Mouse (Mus musculus) kidney, adult 8-10 months (tissue): ENCODE measurements around the gene Dapk3.
A peak's percentile ranks its signal among the peaks of the same experiment; 100 is the strongest.
"Not testable (repeated sequence)": the region's sequence is repeated elsewhere in the genome, so short reads cannot be mapped to it uniquely, and the experiment has no call there.

ENCODE experiments used
- DNase-seq, 2 experiments: peaks; one replicate each; pipeline ENCODE4 v3.0.0; 2022

Dapk3 gene

GRCm38 (mm10) chr10:81179451-81180342 lies 3.1 kb upstream of the Dapk3 start:
- no peak for DNase-seq

GRCm38 (mm10) chr10:81180946-81181345 lies 1.9 kb upstream of the Dapk3 start:
- DNase-seq = no peak

GRCm38 (mm10) chr10:81181860-81182259 lies 945 bp upstream of the Dapk3 start:
- not testable (repeated sequence) for DNase-seq

DNA sequence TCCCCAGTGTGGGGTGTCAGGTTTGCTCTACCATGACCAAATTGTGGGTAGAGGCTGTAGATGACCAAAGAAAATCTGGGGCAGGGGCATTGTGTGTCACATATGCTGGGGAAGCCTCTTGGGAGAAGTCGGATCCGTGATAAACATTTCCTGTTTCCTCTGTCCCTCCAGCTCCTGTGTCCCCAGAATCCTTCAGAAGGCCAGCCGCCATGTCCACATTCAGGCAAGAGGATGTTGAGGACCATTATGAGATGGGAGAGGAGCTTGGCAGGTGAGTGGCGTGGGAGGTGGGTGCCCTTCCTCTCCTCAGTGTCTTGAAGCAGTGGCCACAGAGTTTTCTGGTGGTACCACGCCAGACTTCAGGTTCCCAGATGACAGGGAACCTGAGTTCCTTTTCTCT lies 1.0 kb downstream of the Dapk3 start, which contains the start of gene 4930442H23Rik:
Gene 4930442H23Rik (minus strand): TSS at position 45 of the 400 bp plus-strand sequence.
- DNase-seq = no peak

DNA sequence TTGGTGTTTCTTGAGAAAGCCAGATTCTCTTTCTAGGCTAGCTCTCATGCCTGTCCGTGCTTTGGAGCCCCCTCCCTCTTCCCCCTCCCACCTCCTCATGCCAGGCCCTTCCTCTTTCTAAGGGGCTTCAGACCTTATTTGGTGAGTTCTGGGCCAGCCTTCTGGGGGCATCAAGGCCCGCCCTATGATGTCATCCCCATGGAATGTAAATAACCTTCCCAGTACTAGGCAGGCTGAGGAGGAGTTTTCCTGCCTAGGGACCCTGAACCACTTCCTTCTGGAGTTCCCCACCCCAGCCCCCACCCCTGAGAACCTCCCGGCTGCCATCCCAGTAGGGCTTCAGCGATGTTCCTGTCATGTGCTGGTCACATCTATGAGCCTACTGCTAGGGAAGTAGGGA lies 2.0 kb downstream of the Dapk3 start:
- no peak for DNase-seq

- DNase-seq = no peak
Observed at GRCm38 (mm10) chr10:81187161-81187560, 4.4 kb downstream of the Dapk3 start.

GRCm38 (mm10) chr10:81189821-81190220 lies 7.0 kb downstream of the Dapk3 start:
- DNase-seq = no peak

- DNase-seq = peak in 1 of 2 experiments; percentile 32
Observed at GRCm38 (mm10) chr10:81190236-81190911, 7.6 kb downstream of the Dapk3 start.

DNA sequence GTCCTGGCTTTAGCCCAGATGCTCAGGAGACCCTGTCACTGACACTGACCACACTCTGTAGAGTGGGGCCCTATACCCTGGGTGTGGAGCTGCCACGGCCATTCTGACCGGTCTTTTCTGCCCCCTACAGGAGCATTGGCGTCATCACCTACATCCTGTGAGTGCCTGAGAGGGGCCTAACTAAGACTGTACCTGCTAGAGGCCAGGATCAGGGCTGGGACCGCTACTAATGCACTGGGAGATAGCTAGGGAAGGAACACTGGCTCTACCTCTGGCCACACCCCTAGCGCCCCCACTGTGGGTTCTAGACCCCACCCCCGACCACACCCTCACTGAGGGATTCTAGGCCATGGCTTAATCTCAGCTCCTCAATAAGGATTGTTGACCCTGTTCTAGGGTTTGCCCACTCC lies 8.1 kb downstream of the Dapk3 start:
- DNase-seq = peak in 1 of 2 experiments; percentile 11

- DNase-seq = peak in 1 of 2 experiments; percentile 14
Observed at GRCm38 (mm10) chr10:81191342-81191982, 8.7 kb downstream of the Dapk3 start.

DNA sequence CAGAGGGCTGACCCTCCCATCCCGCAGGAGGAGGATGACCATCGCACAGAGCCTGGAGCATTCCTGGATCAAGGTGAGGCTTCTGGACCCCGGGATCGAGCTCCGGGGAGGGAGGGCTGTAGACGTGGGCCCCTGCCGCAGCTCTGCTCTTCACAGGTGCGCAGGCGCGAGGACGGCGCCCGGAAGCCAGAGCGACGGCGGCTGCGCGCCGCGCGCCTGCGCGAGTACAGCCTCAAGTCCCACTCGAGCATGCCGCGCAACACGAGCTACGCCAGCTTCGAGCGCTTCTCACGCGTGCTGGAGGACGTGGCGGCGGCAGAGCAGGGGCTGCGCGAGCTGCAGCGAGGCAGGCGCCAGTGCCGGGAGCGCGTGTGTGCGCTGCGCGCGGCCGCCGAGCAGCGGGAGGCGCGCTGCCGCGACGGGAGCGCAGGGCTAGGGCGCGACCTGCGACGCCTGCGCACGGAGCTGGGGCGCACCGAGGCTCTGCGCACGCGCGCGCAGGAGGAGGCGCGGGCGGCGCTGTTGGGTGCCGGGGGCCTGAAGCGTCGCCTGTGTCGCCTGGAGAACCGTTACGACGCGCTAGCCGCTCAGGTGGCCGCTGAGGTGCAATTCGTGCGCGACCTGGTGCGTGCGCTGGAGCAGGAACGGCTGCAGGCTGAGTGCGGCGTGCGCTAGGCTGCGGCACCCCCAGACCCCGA lies 9.6 kb downstream of the Dapk3 start:
- DNase-seq = peak; percentile 77 to 80

DNA sequence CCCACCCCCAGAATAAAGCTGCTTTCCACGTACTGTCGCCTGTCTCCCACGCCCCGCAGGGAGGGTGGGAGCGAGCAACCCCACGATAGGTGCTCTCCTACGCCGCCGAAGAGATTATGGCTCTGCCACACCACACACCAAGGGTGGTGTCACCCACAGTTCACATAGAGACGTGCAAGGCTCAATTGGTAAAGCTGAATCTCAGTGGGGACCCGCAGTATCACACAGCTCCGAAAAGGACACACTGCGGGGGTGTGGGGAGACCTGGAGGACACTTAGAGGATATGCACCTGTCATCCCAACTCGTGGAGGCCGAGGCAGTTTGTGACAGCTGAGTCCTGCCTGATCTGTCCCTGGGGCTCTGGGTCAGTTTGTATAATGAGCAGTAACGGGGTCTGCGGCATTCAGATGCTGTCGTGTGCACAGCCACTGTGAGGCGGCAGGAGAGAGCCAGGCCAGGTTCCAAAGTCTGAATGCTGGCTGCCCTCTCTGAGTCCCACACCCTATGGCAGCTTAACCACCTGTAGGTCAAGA lies 10.2 kb downstream of the Dapk3 start:
- peak in 1 of 2 experiments; percentile 44 for DNase-seq

GRCm38 (mm10) chr10:81193991-81194774 lies 11.4 kb downstream of the Dapk3 start:
- peak in 1 of 2 experiments; percentile 17 for DNase-seq

DNA sequence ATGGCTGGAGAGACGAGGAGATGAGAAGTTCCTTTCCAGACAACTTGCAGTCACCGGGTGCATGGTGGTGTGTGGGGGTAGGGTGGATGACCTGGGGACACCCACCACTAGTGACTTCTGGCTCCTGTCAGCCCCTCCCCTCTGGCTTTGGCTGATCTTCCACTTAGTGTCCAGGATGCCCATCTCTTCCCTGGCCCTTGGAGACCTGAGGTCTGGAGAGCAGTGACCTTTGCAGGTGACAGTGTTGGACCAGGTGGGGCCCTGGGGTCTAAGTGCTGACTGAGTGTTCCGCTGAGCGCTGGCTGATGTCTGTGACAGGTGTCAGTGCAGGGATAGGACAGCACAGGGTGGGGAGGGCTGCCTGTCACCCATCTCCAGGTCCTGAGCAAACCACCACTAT lies 12.5 kb downstream of the Dapk3 start:
- no peak for DNase-seq

DNA sequence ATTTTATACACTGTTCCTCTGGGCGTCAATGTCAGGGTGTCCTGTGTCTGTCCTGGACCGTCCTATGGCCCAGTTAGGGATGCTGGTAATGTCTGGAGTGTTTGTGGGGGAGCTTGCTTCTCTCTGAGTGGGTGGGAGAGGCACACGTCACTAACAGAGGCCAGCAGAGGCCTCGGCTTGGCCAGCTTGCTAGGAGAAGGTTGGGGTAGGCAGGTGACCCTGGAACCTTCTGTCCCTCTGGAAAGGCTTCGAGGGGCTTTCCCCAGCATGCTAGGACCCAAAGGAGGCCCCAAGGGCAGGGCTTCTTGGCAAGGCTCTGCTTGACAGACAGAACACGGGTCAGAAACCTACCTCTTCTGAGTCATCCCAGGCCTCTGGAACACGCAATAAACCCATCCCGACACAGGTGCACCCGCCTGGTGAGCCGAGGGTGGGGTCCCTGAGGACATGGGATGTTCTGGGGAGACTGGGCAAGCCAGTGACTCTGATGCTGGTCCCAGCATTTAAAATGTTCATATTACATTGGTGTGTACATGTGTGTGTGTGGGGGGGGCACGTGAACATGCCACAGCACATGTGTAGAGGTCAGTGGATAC lies 13.8 kb downstream of the Dapk3 start:
- no peak for DNase-seq

DNA sequence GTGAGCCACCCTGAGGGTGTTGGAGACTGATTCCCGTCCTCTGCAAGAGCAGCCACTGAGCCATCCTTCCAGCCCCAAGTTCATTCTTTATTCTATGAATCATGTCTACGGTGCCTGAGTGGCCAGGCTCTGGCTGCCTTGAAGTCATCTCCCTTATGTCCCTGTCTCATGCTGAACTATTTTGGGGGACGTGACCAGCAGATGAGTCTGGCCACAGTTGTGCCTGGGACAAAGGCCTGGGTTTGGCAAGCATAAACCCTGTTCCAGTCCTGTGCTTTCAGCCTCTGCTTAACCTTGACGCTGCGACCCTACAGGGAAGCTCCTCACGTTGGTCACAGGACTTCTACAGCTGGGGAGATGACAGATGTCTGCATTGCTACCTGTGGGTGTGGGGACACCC lies 14.5 kb downstream of the Dapk3 start:
- no peak for DNase-seq

GRCm38 (mm10) chr10:81198230-81198629 lies 15.4 kb downstream of the Dapk3 start:
- peak in 1 of 2 experiments; percentile 66 for DNase-seq

- DNase-seq = no peak
Observed at GRCm38 (mm10) chr10:81198990-81199389, 16.2 kb downstream of the Dapk3 start.

- no peak for DNase-seq
Observed at GRCm38 (mm10) chr10:81200141-81200540, 17.3 kb downstream of the Dapk3 start.

DNA sequence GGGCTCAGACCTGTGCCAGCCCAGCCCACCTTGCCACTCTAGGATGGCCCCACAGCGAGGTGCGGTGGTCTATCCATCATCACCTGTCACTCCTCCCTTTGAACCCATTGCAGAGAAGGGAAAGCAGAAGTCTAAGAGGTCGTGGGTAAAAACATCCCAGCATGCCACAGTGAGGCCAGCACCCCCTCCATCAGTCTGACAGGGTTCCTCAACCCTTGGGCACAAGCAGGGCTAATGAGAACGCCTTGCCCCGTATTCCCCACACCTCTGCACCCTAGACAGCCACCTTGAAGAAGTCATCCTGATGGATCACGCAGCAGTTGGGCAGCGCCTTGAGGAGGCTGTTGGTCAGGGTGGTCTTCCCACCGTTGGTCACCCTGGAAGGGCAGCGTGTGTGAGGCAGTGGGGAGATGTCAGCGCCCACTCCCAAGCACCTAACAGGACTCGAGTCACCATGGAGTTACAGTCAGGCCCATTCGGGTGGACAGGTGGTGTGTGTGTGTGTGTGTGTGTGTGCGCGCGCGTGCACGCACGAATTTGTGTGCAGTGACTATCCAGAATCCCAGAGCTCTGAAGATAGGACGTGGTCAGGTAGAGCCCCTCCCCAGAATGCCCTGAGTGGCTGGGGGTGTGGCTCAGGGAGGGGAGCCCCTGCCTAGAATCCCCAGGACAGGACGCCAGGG lies 17.9 kb downstream of the Dapk3 start:
- DNase-seq = no peak
